Mouse (Mus musculus) heart, adult 2 months (tissue): ENCODE results near the gene Ripk4. TPM values are rescaled to one million over a fixed set of nuclear protein-coding genes. Genes with fewer than 3 reads are reported as not detected.

ENCODE experiments used
- DNase-seq, 2 experiments: peaks; one replicate each; pipeline ENCODE4 v3.0.0; 2021
- H3K27ac ChIP-seq: fragments of 200-600 bp; 2 replicates; pipeline ENCODE4 v1.8.1; 2022
- H3K27me3 ChIP-seq: fragments of 200-500 bp; 2 replicates; pipeline ENCODE4 v1.6.1; 2012; ENCODE audit warnings: mild to moderate bottlenecking, low read length, inconsistent platforms, mixed read lengths; ENCODE audit not compliant: control insufficient read depth, insufficient read depth
- H3K36me3 ChIP-seq: fragments of 200-500 bp; 2 replicates; pipeline ENCODE4 v1.6.1; 2012; ENCODE audit warnings: low read length, inconsistent platforms; ENCODE audit not compliant: control insufficient read depth, insufficient read depth
- H3K4me1 ChIP-seq: fragments of 200-500 bp; 2 replicates; pipeline ENCODE4 v1.6.1; 2011; ENCODE audit warnings: low read length; ENCODE audit not compliant: control insufficient read depth, insufficient read depth
- H3K4me3 ChIP-seq: fragments of 200-600 bp; 2 replicates; pipeline ENCODE4 v1.8.1; 2022
- H3K79me2 ChIP-seq: fragments of 200-500 bp; replicated peaks from 2 replicates; pipeline ENCODE4 v1.6.1; 2012; ENCODE audit warnings: mild to moderate bottlenecking, inconsistent platforms, low read length, moderate library complexity, mixed read lengths; ENCODE audit not compliant: control insufficient read depth, insufficient read depth
- H3K9ac ChIP-seq: fragments of 200-500 bp; 2 replicates; pipeline ENCODE4 v1.6.1; 2012; ENCODE audit warnings: low read depth, mild to moderate bottlenecking, control low read depth, inconsistent platforms, low read length, mixed read lengths
- CTCF ChIP-seq: fragments of 200-600 bp; IDR thresholded peaks from 2 replicates; pipeline ENCODE4 v1.8.1; 2022; ENCODE audit warnings: antibody characterized with exemption, mild to moderate bottlenecking, moderate library complexity
- EP300 ChIP-seq: fragments of 200-500 bp; IDR thresholded peaks from 2 replicates; pipeline ENCODE4 v1.6.1; 2011; ENCODE audit warnings: low read depth, low read length, control low read depth; ENCODE audit not compliant: insufficient read depth
- POLR2A ChIP-seq: fragments of 200-500 bp; IDR thresholded peaks from 2 replicates; pipeline ENCODE4 v1.6.1; 2011; ENCODE audit warnings: mild to moderate bottlenecking, low read depth, low read length, control low read depth; ENCODE audit not compliant: insufficient read depth
- WGBS: fragments of 180-500 bp; shearing (Covaris S2); methylation state at CpG from one replicate; pipeline ENCODE4 v1.1.7; 2018; 5-methylcytosine and 5-hydroxymethylcytosine counted together
- intact Hi-C: fragments of 180-260 bp; cut with DNase I; formaldehyde crosslinking; loops from one replicate; pipeline ENCODE4 v1.15.1; 2025
- polyA plus RNA-seq: library from polyadenylated mRNA; depleted of rRNA; stranded (reverse); fragments of >200 nt; gene quantifications from 2 replicates; pipeline ENCODE4 v1.2.3, GENCODE M21; 2012; rRNA removed
- total RNA-seq, 2 experiments: library from RNA; stranded (reverse); gene quantifications; 2 replicates each; pipeline ENCODE4 v1.2.3; 2021

Ripk4 gene
- total and polyA plus RNA-seq, 3 experiments, result 0.05 to 0.70 (median 0.07) TPM

DNA sequence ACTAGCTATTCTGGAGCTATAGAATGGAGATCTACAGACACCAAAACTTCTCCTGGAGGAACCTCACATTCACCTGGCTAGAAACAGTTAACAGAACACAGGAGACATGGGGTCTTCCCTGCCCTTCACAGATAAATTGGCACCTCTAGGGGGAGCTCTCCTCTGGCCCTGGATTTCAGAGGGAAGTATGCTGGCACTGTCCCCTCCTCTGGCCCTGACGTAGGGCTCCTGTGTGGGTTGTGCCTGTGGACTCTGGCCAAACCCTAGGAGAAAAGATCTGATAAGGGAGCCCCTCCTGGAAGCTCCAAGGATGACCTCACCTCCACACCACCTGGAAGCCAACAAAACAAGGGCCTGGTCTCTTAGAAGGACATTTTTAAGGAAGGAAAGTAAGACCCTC lies 65.8 kb downstream of the Ripk4 start:
- peaks cover 2% of the 10 kb centered on the region; the same call in 1 of the 2 replicates for H3K4me1 ChIP-seq
- H3K27ac ChIP-seq, result no peak overlapping the region
- intact Hi-C loops, result no loop called here
- no peaks in the 10 kb centered on the region for H3K79me2 ChIP-seq
- H3K27me3 ChIP-seq, result no peaks in the 10 kb centered on the region
- TF ChIP-seq EP300 (no peak), CTCF (peak; percentile 28)
- no peak overlapping the region for H3K9ac ChIP-seq
- WGBS, result 24% methylated on average over 1 of the region's 1 CpGs
- H3K36me3 ChIP-seq, result no peaks in the 10 kb centered on the region
- no peak overlapping the region for H3K4me3 ChIP-seq
- no peak for DNase-seq

GRCm38 (mm10) chr16:97695709-97696108 lies 67.9 kb downstream of the Ripk4 start:
- no peak for DNase-seq
- Histone ChIP-seq H3K9ac (no peak overlapping the region), H3K27me3 (no peaks in the 10 kb centered on the region), H3K27ac (no peak overlapping the region), H3K79me2 (no peaks in the 10 kb centered on the region), H3K4me1 (no peaks in the 10 kb centered on the region), H3K4me3 (no peak overlapping the region), H3K36me3 (no peaks in the 10 kb centered on the region)
- 75% methylated on average over 4 of the region's 4 CpGs for WGBS
- intact Hi-C loops, result no loop called here
- no peak for TF ChIP-seq CTCF
- TF ChIP-seq POLR2A, result no peak
- no peak for TF ChIP-seq EP300

Other genes with a start within 250 kb of the Ripk4 start
- not detected for gene Fam3b, start 249.0 kb downstream of the Ripk4 start, total RNA-seq
- gene Fam3b, start 249.0 kb downstream of the Ripk4 start, polyA plus RNA-seq, result not detected in 2 replicates
- not detected for gene Tmprss2, start 152.6 kb downstream of the Ripk4 start, total RNA-seq
- gene Tmprss2, start 152.6 kb downstream of the Ripk4 start, polyA plus RNA-seq, result 0.03 and 0.96 TPM in 2 replicates
- 1 to 10 TPM; 4.8 to 6.1 TPM for gene Prdm15, start 88.1 kb upstream of the Ripk4 start, total RNA-seq
- gene Prdm15, start 88.1 kb upstream of the Ripk4 start, polyA plus RNA-seq, result 4.6 and 7.0 TPM in 2 replicates
- 10 to 100 TPM; 19.7 to 26.6 TPM for gene C2cd2, start 198.8 kb upstream of the Ripk4 start, total RNA-seq
- gene C2cd2, start 198.8 kb upstream of the Ripk4 start, polyA plus RNA-seq, result 8.0 and 8.2 TPM in 2 replicates
- 10 to 100 TPM; 10.4 to 12.3 TPM for gene Zbtb21, start 198.8 kb upstream of the Ripk4 start, total RNA-seq
- 7.6 and 11.9 TPM in 2 replicates for gene Zbtb21, start 198.8 kb upstream of the Ripk4 start, polyA plus RNA-seq
- gene B230307C23Rik, start 233.5 kb upstream of the Ripk4 start, total RNA-seq, result 1 to 10 TPM; 3.7 to 4.7 TPM
- 3.1 and 6.4 TPM in 2 replicates for gene B230307C23Rik, start 233.5 kb upstream of the Ripk4 start, polyA plus RNA-seq